ENCODE assay signal across 10 mouse cellular contexts in genomic region chr19:38621546-38621945, GRCm38 (mm10).
DNase-seq lines count a peak whose midpoint lies in the region; ATAC-seq and TF ChIP-seq lines count a peak whose summit lies in the region.
"Had no signal": no experiment of that assay in that cellular context is flagged by ENCODE, and none has a peak within 500 bp of the region (broad histone marks: within the 10 kb centered on the region; RNA-seq: fewer than 3 reads in every experiment).

No protein-coding gene starts in this region.

- no peaks in the 10 kb centered on the region for H3K4me1 ChIP-seq in heart, embryonic 10.5 days
- H3K4me1 ChIP-seq in midbrain, postnatal 0 days (ENCODE audit: insufficient read depth, low read length) = no peaks in the 10 kb centered on the region
- H3K4me1 ChIP-seq in midbrain, embryonic 15.5 days = no peaks in the 10 kb centered on the region
- H3K4me1 ChIP-seq: hindbrain, embryonic 13.5 days had no signal

- no peak for ATAC-seq in midbrain, postnatal 0 days (ENCODE audit: low FRiP score)
- no peak for ATAC-seq in midbrain, embryonic 15.5 days (replicated peaks)
- ATAC-seq: forebrain, embryonic 14.5 days had no signal

- no peaks in the 10 kb centered on the region for H3K36me3 ChIP-seq in heart, embryonic 10.5 days
- no peaks in the 10 kb centered on the region for H3K36me3 ChIP-seq in midbrain, postnatal 0 days (ENCODE audit: insufficient read depth, low read length)
- no peaks in the 10 kb centered on the region for H3K36me3 ChIP-seq in midbrain, embryonic 15.5 days (replicated peaks)
- H3K36me3 ChIP-seq: hindbrain, embryonic 13.5 days had no signal

- H3K27me3 ChIP-seq in heart, embryonic 10.5 days (ENCODE audit: insufficient read depth, poor library complexity, severe bottlenecking) = no peaks in the 10 kb centered on the region
- H3K27me3 ChIP-seq in midbrain, postnatal 0 days (ENCODE audit: insufficient read depth, low read length) = no peaks in the 10 kb centered on the region
- no peaks in the 10 kb centered on the region for H3K27me3 ChIP-seq in midbrain, embryonic 15.5 days (replicated peaks)
- H3K27me3 ChIP-seq: hindbrain, embryonic 13.5 days had no signal

- H3K9me3 ChIP-seq in heart, embryonic 10.5 days = no peaks in the 10 kb centered on the region
- H3K9me3 ChIP-seq in midbrain, postnatal 0 days (ENCODE audit: low read length) = no peaks in the 10 kb centered on the region
- H3K9me3 ChIP-seq in midbrain, embryonic 15.5 days = no peaks in the 10 kb centered on the region
- H3K9me3 ChIP-seq: hindbrain, embryonic 13.5 days had no signal

- H3K9ac ChIP-seq in midbrain, postnatal 0 days (replicated peaks; ENCODE audit: low read length, poor library complexity, severe bottlenecking) = no peak overlapping the region
- no peak overlapping the region for H3K9ac ChIP-seq in midbrain, embryonic 15.5 days
- H3K9ac ChIP-seq: hindbrain, embryonic 13.5 days had no signal

- H3K4me2 ChIP-seq in midbrain, postnatal 0 days (ENCODE audit: low read depth, low read length, poor library complexity, severe bottlenecking) = no peak overlapping the region
- no peak overlapping the region for H3K4me2 ChIP-seq in midbrain, embryonic 15.5 days
- H3K4me2 ChIP-seq: hindbrain, embryonic 13.5 days had no signal

- no peak overlapping the region for H3K27ac ChIP-seq in heart, embryonic 10.5 days
- no peak overlapping the region for H3K27ac ChIP-seq in midbrain, postnatal 0 days (ENCODE audit: low read depth, low read length)
- H3K27ac ChIP-seq in midbrain, embryonic 15.5 days = no peak overlapping the region
- H3K27ac ChIP-seq: hindbrain, embryonic 13.5 days had no signal

- peak; percentile 31 to 34 for DNase-seq in heart, adult 9 months (ENCODE audit: low spot score in 2 of 2)
- DNase-seq in heart, embryonic 10.5 days (ENCODE audit: low spot score) = no peak
- DNase-seq in midbrain, postnatal 0 days (ENCODE audit: low spot score) = peak; percentile 51
- DNase-seq in gastrocnemius, postnatal 4 days (ENCODE audit: low spot score in 2 of 2) = peak; percentile 23 to 63
- DNase-seq in skeletal muscle tissue, adult 2 months (ENCODE audit: low read depth, low spot score) = peak; percentile 48
- DNase-seq in c-Kit-positive CD71-positive TER-119-positive erythroid progenitor cells, embryonic 14.5 days (ENCODE audit: low spot score) = no peak
- DNase-seq: kidney, postnatal 4 days had no signal

- 76% methylated on average over 10 of the region's 10 CpGs for WGBS in heart, embryonic 10.5 days
- WGBS in midbrain, postnatal 0 days = 82% methylated on average over 10 of the region's 10 CpGs
- 89% methylated on average over 10 of the region's 10 CpGs for WGBS in midbrain, embryonic 15.5 days

- no peak for TF ChIP-seq CTCF in midbrain, postnatal 0 days (IDR thresholded peaks at IDR 0.05)

- H3K4me3 ChIP-seq in heart, embryonic 10.5 days = no peak overlapping the region
- no peak overlapping the region for H3K4me3 ChIP-seq in midbrain, postnatal 0 days (ENCODE audit: low read depth, low read length)
- no peak overlapping the region for H3K4me3 ChIP-seq in midbrain, embryonic 15.5 days
- H3K4me3 ChIP-seq: hindbrain, embryonic 13.5 days had no signal

Comparison
In these comparisons a context has a peak if more than half of its experiments do, and no peak if none do; other contexts are left out.
1. DNase-seq: peak in heart, adult 9 months (2 of 2), midbrain, postnatal 0 days (single experiment), gastrocnemius, postnatal 4 days (2 of 2) and skeletal muscle tissue, adult 2 months (single experiment); none in heart, embryonic 10.5 days (single experiment) and c-Kit-positive CD71-positive TER-119-positive erythroid progenitor cells, embryonic 14.5 days (single experiment).